Mouse (Mus musculus): ENCODE measurements around the gene Gja1.

GRCm38 (mm10) chr10:56338851-56339489 is 38.2 kb upstream of the Gja1 start:
- no peak for TF ChIP-seq POLR2A (IDR thresholded peaks at IDR 0.05; ENCODE audit: low read depth, low read length)
- no peak for TF ChIP-seq CHD1 (IDR thresholded peaks at IDR 0.05; ENCODE audit: low read depth, low read length)
- no peak for TF ChIP-seq CHD2 (IDR thresholded peaks at IDR 0.05; ENCODE audit: low read length)
- TF ChIP-seq IRF4 (IDR thresholded peaks at IDR 0.05; ENCODE audit: low read depth, low read length), result no peak
- TF ChIP-seq ZMIZ1 (IDR thresholded peaks at IDR 0.05; ENCODE audit: low read depth, low read length), result no peak
- TF ChIP-seq MAFK (IDR thresholded peaks at IDR 0.05; ENCODE audit: insufficient replicate concordance, low read length), result no peak
- TF ChIP-seq SMC3 (IDR thresholded peaks at IDR 0.05; ENCODE audit: low read depth, low read length), result peak; percentile 86
- TF ChIP-seq CTCF (conservative IDR thresholded peaks at IDR 0.05 in 1 of 2, IDR thresholded peaks at IDR 0.05 in 1 of 2; ENCODE audit: low read depth in 2 of 2, low read length in 2 of 2), result peak; percentile 94 to 99
- TF ChIP-seq USF2 (conservative IDR thresholded peaks at IDR 0.05; ENCODE audit: low read depth, low read length), result no peak
- TF ChIP-seq ZC3H11A (IDR thresholded peaks at IDR 0.05; ENCODE audit: low read depth, low read length), result peak; percentile 81
- no peak for TF ChIP-seq MXI1 (IDR thresholded peaks at IDR 0.05; ENCODE audit: low read depth, low read length)
- no peak for TF ChIP-seq EP300 (IDR thresholded peaks at IDR 0.05; ENCODE audit: low read length)
- no peak for TF ChIP-seq UBTF (IDR thresholded peaks at IDR 0.05; ENCODE audit: low read depth, low read length)
- peak; percentile 96 for TF ChIP-seq RAD21 (IDR thresholded peaks at IDR 0.05; ENCODE audit: low read depth, low read length)

Measured in CH12.LX (cell line).